Mouse (Mus musculus) CH12.LX (cell line): ENCODE results near the gene Ttc30b. TPM values are rescaled to one million over a fixed set of nuclear protein-coding genes. Genes with fewer than 3 reads are reported as not detected.

Experiments used
- DNase-seq: peaks from one replicate; pipeline ENCODE4 v3.0.0-alpha.2; 2013; ENCODE audit errors: extremely low read depth
- H3K27ac ChIP-seq: 2 replicates; pipeline ENCODE4 v1.5.1; 2012; ENCODE audit warnings: low read depth, mild to moderate bottlenecking, control low read depth, moderate library complexity; ENCODE audit not compliant: insufficient read depth
- H3K27me3 ChIP-seq: replicated peaks from 2 replicates; pipeline ENCODE3; 2012; ENCODE audit warnings: inconsistent platforms
- H3K36me3 ChIP-seq, 2 experiments: replicated peaks in 1 of 2; 2 replicates each; pipeline versions ENCODE3 to v1.6.1; 2012; ENCODE audit warnings: inconsistent platforms in 1 of 2, low read length in 1 of 2, mild to moderate bottlenecking in 1 of 2, mixed read lengths in 1 of 2, moderate library complexity in 1 of 2; ENCODE audit not compliant: control insufficient read depth in 1 of 2, insufficient read depth in 1 of 2
- H3K4me1 ChIP-seq, 2 experiments: 2 replicates each; pipeline ENCODE4 v1.6.1; 2012; ENCODE audit warnings: inconsistent platforms in 1 of 2, moderate library complexity in 1 of 2; ENCODE audit not compliant: insufficient read depth in 2 of 2, control insufficient read depth in 1 of 2
- H3K4me2 ChIP-seq: 2 replicates; pipeline ENCODE4 v1.6.1; 2012; ENCODE audit warnings: low read depth, mild to moderate bottlenecking, control low read depth; ENCODE audit not compliant: poor library complexity, insufficient read depth, severe bottlenecking
- H3K4me3 ChIP-seq, 3 experiments: fragments of 150-350 bp in 1 of 3; sonication (generic) in 1 of 3; replicated peaks in 1 of 3; 2 replicates each; pipeline versions ENCODE3 to v1.5.1; 2011 to 2012; ENCODE audit warnings: low read depth in 2 of 3, low read length in 2 of 3, mild to moderate bottlenecking in 2 of 3, moderate library complexity in 2 of 3, control low read depth in 1 of 3, improper control_type of control experiment in 1 of 3, inconsistent platforms in 1 of 3, mixed read lengths in 1 of 3; ENCODE audit not compliant: poor library complexity in 1 of 3
- H3K79me2 ChIP-seq: replicated peaks from 2 replicates; pipeline ENCODE4 v1.6.1; 2012; ENCODE audit warnings: mild to moderate bottlenecking, moderate library complexity; ENCODE audit not compliant: control insufficient read depth, poor library complexity, insufficient read depth, severe bottlenecking; ENCODE audit errors: extremely low read depth
- H3K9ac ChIP-seq: 2 replicates; pipeline ENCODE4 v1.6.1; 2012; ENCODE audit warnings: low read depth, mild to moderate bottlenecking, control low read depth, moderate library complexity; ENCODE audit not compliant: insufficient read depth
- H3K9me3 ChIP-seq: replicated peaks from 2 replicates; pipeline ENCODE3; 2012; ENCODE audit warnings: low read length, inconsistent platforms, mixed read lengths
- BHLHE40 ChIP-seq: IDR thresholded peaks from 2 replicates; pipeline ENCODE4 v1.6.1; 2011; ENCODE audit warnings: mild to moderate bottlenecking, low read depth, low read length, improper control_type of control experiment
- CHD1 ChIP-seq: IDR thresholded peaks from 2 replicates; pipeline ENCODE4 v1.6.1; 2012; ENCODE audit warnings: low read depth, low read length, improper control_type of control experiment, inconsistent platforms
- CHD2 ChIP-seq: IDR thresholded peaks from 2 replicates; pipeline ENCODE4 v1.6.1; 2011; ENCODE audit warnings: low read length, improper control_type of control experiment
- CTCF ChIP-seq, 2 experiments: IDR thresholded peaks in 1 of 2; conservative IDR thresholded peaks in 1 of 2; 2 replicates each; pipeline ENCODE4 v1.5.1; 2011 to 2012; ENCODE audit warnings: low read depth in 2 of 2, low read length in 2 of 2, improper control_type of control experiment in 1 of 2, inconsistent platforms in 1 of 2, mild to moderate bottlenecking in 1 of 2, moderate library complexity in 1 of 2
- E2F4 ChIP-seq: IDR thresholded peaks from 2 replicates; pipeline ENCODE4 v1.6.1; 2011; ENCODE audit warnings: low read depth, low read length, improper control_type of control experiment; ENCODE audit not compliant: insufficient replicate concordance
- ELF1 ChIP-seq: IDR thresholded peaks from 2 replicates; pipeline ENCODE4 v1.6.1; 2014; ENCODE audit warnings: low read depth, mild to moderate bottlenecking, inconsistent platforms, low read length, improper control_type of control experiment
- EP300 ChIP-seq: IDR thresholded peaks from 2 replicates; pipeline ENCODE4 v1.6.1; 2011; ENCODE audit warnings: low read length, improper control_type of control experiment
- ETS1 ChIP-seq: conservative IDR thresholded peaks from 2 replicates; pipeline ENCODE4 v1.6.1; 2012; ENCODE audit warnings: low read depth, mild to moderate bottlenecking, inconsistent platforms, low read length, improper control_type of control experiment, moderate library complexity
- GABPA ChIP-seq: IDR thresholded peaks from 2 replicates; pipeline ENCODE4 v1.6.1; 2012; ENCODE audit warnings: low read depth, low read length, improper control_type of control experiment, inconsistent platforms; ENCODE audit not compliant: insufficient replicate concordance
- HCFC1 ChIP-seq: IDR thresholded peaks from 2 replicates; pipeline ENCODE4 v1.6.1; 2012; ENCODE audit warnings: low read depth, mild to moderate bottlenecking, inconsistent platforms, low read length, improper control_type of control experiment
- IRF4 ChIP-seq: IDR thresholded peaks from 2 replicates; pipeline ENCODE4 v1.6.1; 2014; ENCODE audit warnings: low read depth, mild to moderate bottlenecking, inconsistent platforms, low read length, improper control_type of control experiment
- JUND ChIP-seq: conservative IDR thresholded peaks from 2 replicates; pipeline ENCODE4 v1.6.1; 2011; ENCODE audit warnings: low read depth, low read length, improper control_type of control experiment
- KAT2A ChIP-seq: IDR thresholded peaks from 2 replicates; pipeline ENCODE4 v1.6.1; 2012; ENCODE audit warnings: low read length, improper control_type of control experiment, inconsistent platforms; ENCODE audit not compliant: insufficient replicate concordance
- MAFK ChIP-seq: IDR thresholded peaks from 2 replicates; pipeline ENCODE4 v1.6.1; 2011; ENCODE audit warnings: low read length, improper control_type of control experiment; ENCODE audit not compliant: insufficient replicate concordance
- MAX ChIP-seq: IDR thresholded peaks from 2 replicates; pipeline ENCODE4 v1.6.1; 2011; ENCODE audit warnings: low read length, improper control_type of control experiment
- MEF2A ChIP-seq: IDR thresholded peaks from 2 replicates; pipeline ENCODE4 v1.6.1; 2014; ENCODE audit warnings: low read depth, mild to moderate bottlenecking, inconsistent platforms, low read length, improper control_type of control experiment, borderline replicate concordance
- MXI1 ChIP-seq: IDR thresholded peaks from 2 replicates; pipeline ENCODE4 v1.6.1; 2011; ENCODE audit warnings: mild to moderate bottlenecking, low read depth, low read length, improper control_type of control experiment
- NRF1 ChIP-seq: IDR thresholded peaks from 2 replicates; pipeline ENCODE4 v1.6.1; 2014; ENCODE audit warnings: low read depth, mild to moderate bottlenecking, inconsistent platforms, low read length, improper control_type of control experiment, moderate library complexity
- POLR2A ChIP-seq: IDR thresholded peaks from 2 replicates; pipeline ENCODE4 v1.6.1; 2011; ENCODE audit warnings: low read depth, mild to moderate bottlenecking, improper control_type of control experiment, low read length
- POLR2AphosphoS2 ChIP-seq: IDR thresholded peaks from 2 replicates; pipeline ENCODE4 v1.6.1; 2011; ENCODE audit warnings: low read depth, low read length, improper control_type of control experiment
- RAD21 ChIP-seq: IDR thresholded peaks from 2 replicates; pipeline ENCODE4 v1.6.1; 2011; ENCODE audit warnings: low read depth, mild to moderate bottlenecking, low read length, improper control_type of control experiment, moderate library complexity
- SIN3A ChIP-seq: IDR thresholded peaks from 2 replicates; pipeline ENCODE4 v1.6.1; 2012; ENCODE audit warnings: low read length, improper control_type of control experiment, inconsistent platforms
- SMC3 ChIP-seq: IDR thresholded peaks from 2 replicates; pipeline ENCODE4 v1.6.1; 2011; ENCODE audit warnings: low read depth, low read length, improper control_type of control experiment
- TBP ChIP-seq: conservative IDR thresholded peaks from 2 replicates; pipeline ENCODE4 v1.6.1; 2011; ENCODE audit warnings: low read depth, low read length, improper control_type of control experiment
- USF1 ChIP-seq: IDR thresholded peaks from 2 replicates; pipeline ENCODE4 v1.6.1; 2014; ENCODE audit warnings: low read depth, mild to moderate bottlenecking, inconsistent platforms, low read length, improper control_type of control experiment
- USF2 ChIP-seq: conservative IDR thresholded peaks from 2 replicates; pipeline ENCODE4 v1.6.1; 2011; ENCODE audit warnings: low read depth, low read length, improper control_type of control experiment
- ZC3H11A ChIP-seq: IDR thresholded peaks from 2 replicates; pipeline ENCODE4 v1.6.1; 2012; ENCODE audit warnings: low read depth, mild to moderate bottlenecking, inconsistent platforms, low read length, improper control_type of control experiment
- ZMIZ1 ChIP-seq: IDR thresholded peaks from 2 replicates; pipeline ENCODE4 v1.6.1; 2012; ENCODE audit warnings: low read depth, mild to moderate bottlenecking, inconsistent platforms, low read length, improper control_type of control experiment
- ZNF384 ChIP-seq: IDR thresholded peaks from 2 replicates; pipeline ENCODE4 v1.6.1; 2012; ENCODE audit warnings: low read depth, low read length, improper control_type of control experiment, inconsistent platforms
- dilution Hi-C: fragments of 300-500 bp; cut with MboI; formaldehyde crosslinking; loops from 2 replicates; pipeline ENCODE4 v1.14.3; 2020; ENCODE audit warnings: low sequenced_read_pairs; ENCODE audit not compliant: extremely low pct_unique_long_range_greater_than_20kb, extremely low pct_ligation_motif_present
- in situ Hi-C: fragments of 300-500 bp; cut with MboI; formaldehyde crosslinking; loops from 3 replicates; pipeline ENCODE4 v1.14.3; 2019; ENCODE audit warnings: low sequenced_read_pairs, low pct_ligation_motif_present, low pct_unique_long_range_greater_than_20kb, mixed read lengths
- polyA plus RNA-seq: library from polyadenylated mRNA; unstranded; fragments of >175 nt; gene quantifications from 2 replicates; pipeline ENCODE4 v1.2.1, GENCODE M21; 2012; ENCODE audit warnings: low read depth; ENCODE audit not compliant: insufficient read length
- total RNA-seq, 2 experiments: library from RNA; depleted of rRNA; stranded (reverse); fragments of 300-350 nt in 1 of 2; fragments of >200 nt in 1 of 2; gene quantifications; 2 replicates each; pipeline ENCODE4 v1.2.3; 2012 to 2014

Ttc30b gene
- total and polyA plus RNA-seq, 3 experiments: 0.59 to 2.6 (median 1.5) TPM

DNA sequence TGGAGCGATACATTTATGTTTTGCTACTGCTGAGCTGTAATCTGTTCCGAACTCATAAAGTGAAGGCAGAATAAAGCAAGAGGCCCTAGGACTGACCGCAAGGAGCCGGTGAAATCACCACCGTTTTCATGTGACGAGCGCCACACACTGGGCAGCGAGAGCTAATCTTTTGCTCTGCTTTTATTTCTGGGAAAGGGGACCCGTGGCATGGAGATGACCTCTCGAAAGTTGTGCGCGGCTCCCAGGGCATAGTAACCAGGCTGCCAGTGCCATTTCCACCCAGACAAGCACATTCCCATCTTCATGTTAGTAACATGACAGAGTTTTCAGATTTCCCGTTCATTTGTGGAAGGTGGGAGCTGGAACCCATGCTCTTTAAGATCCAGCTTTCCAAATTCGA lies 26.1 kb upstream of the Ttc30b start:
- peaks cover 0 to 12% of the 10 kb centered on the region in 2 experiments; a peak in 2 of 4 replicates for H3K4me1 ChIP-seq
- DNase-seq: peak; percentile 58
- H3K36me3 ChIP-seq: no peaks in the 10 kb centered on the region
- in situ Hi-C loops: loop anchor here (10.0 kb wide), 1 partner anchor 180 kb away; no protein-coding TSS in a partner anchor
- no peaks in the 10 kb centered on the region for H3K79me2 ChIP-seq
- H3K27ac ChIP-seq: no peak overlapping the region
- peak overlapping the region; percentile 10 for H3K9ac ChIP-seq
- TF ChIP-seq POLR2AphosphoS2 (no peak), GABPA (no peak), JUND (no peak), MXI1 (peak; percentile 36), EP300 (no peak), BHLHE40 (no peak), CTCF (conservative IDR thresholded peaks at IDR 0.05 in 1 of 2, IDR thresholded peaks at IDR 0.05 in 1 of 2; ENCODE audit: low read depth in 2 of 2, low read length in 2 of 2) (peak in 1 of 2 experiments; percentile 87; a peak in 2 of 4 replicates), SIN3A (no peak), ZNF384 (no peak), RAD21 (peak; percentile 74), ZC3H11A (0 out of 2 replicates have a peak, but pooled peaks have one; percentile 11), MAFK (no peak), USF2 (no peak), ZMIZ1 (no peak), MAX (no peak), HCFC1 (no peak), USF1 (no peak), NRF1 (no peak), ETS1 (no peak), KAT2A (no peak), E2F4 (no peak), CHD1 (0 out of 2 replicates have a peak, but pooled peaks have one; percentile 69), CHD2 (no peak), TBP (no peak), POLR2A (no peak), SMC3 (peak; percentile 79), IRF4 (0 out of 2 replicates have a peak, but pooled peaks have one; percentile 21), ELF1 (no peak), MEF2A (no peak)
- H3K4me2 ChIP-seq: peak overlapping the region; percentile 87
- no peaks in the 10 kb centered on the region for H3K27me3 ChIP-seq
- peak overlapping the region; percentile 21 to 40 (median 30) for H3K4me3 ChIP-seq
- no peaks in the 10 kb centered on the region for H3K9me3 ChIP-seq
- dilution Hi-C loops: no loop called here
